Mouse (Mus musculus): ENCODE data around the gene Eef2.
"Not testable (repeated sequence)": the region's sequence is repeated elsewhere in the genome, so short reads cannot be mapped to it uniquely, and the experiment has no call there.

Eef2 gene

DNA sequence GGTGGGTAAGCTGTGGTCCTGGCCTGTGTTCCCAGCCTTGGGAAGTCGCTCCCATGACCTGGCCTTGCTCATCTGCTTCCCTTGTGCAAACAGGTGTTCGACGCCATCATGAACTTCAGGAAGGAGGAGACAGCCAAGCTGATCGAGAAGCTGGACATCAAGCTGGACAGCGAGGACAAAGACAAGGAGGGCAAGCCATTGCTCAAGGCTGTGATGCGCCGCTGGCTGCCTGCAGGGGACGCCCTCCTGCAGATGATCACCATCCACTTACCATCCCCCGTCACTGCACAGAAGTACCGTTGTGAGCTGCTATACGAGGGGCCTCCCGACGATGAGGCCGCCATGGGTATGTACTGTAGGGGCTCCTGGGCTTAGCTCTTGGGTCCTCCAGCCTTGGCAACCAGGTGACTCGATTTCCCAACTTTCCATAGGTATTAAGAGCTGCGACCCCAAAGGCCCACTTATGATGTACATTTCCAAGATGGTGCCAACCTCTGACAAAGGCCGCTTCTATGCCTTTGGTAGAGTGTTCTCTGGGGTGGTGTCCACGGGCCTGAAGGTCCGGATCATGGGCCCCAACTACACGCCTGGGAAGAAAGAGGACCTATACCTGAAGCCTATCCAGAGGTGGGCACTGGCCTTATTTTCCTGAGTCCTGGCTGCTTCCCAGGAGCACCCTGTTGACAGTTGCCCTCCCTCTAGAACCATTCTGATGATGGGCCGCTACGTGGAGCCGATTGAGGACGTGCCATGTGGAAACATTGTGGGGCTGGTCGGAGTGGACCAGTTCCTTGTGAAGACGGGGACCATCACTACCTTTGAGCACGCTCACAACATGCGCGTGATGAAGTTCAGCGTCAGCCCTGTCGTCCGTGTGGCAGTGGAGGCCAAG lies 3.3 kb downstream of the Eef2 start:
- in situ Hi-C loops (cut with MboI, MseI), result loop anchor here (5.0 kb wide), 1 partner anchor 42 kb away; the partner anchor contains the start of gene Zbtb7a

DNA sequence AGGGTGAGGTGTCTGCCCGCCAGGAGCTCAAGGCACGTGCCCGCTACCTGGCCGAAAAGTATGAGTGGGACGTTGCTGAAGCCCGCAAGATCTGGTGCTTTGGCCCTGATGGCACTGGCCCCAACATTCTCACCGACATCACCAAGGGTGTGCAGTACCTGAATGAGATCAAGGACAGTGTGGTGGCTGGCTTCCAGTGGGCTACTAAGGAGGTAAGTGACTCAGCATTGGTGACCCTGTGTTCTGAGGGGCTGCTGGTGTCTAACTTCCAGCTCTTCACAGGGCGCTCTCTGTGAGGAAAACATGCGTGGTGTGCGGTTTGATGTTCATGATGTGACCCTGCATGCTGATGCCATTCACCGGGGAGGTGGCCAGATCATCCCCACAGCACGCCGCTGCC lies 4.5 kb downstream of the Eef2 start:
- in situ Hi-C loops (cut with MboI, MseI), result no loop called here

- in situ Hi-C loops (cut with MboI, MseI), result not testable (repeated sequence)
Observed at GRCm38 (mm10) chr10:81181860-81182259, 5.4 kb downstream of the Eef2 start.

- in situ Hi-C loops (cut with MboI, MseI), result no loop called here
Observed at GRCm38 (mm10) chr10:81182336-81183333, 6.2 kb downstream of the Eef2 start, which contains the start of gene Dapk3. Gene Dapk3 (plus strand): TSS chr10:81183005.

DNA sequence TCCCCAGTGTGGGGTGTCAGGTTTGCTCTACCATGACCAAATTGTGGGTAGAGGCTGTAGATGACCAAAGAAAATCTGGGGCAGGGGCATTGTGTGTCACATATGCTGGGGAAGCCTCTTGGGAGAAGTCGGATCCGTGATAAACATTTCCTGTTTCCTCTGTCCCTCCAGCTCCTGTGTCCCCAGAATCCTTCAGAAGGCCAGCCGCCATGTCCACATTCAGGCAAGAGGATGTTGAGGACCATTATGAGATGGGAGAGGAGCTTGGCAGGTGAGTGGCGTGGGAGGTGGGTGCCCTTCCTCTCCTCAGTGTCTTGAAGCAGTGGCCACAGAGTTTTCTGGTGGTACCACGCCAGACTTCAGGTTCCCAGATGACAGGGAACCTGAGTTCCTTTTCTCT lies 7.4 kb downstream of the Eef2 start, which contains the start of gene 4930442H23Rik:
TSS of gene 4930442H23Rik (minus strand) at position 45 of the 400 bp plus-strand sequence.
- in situ Hi-C loops (cut with MboI, MseI), result no loop called here

GRCm38 (mm10) chr10:81184765-81185164 lies 8.3 kb downstream of the Eef2 start:
- in situ Hi-C loops (cut with MboI, MseI), result no loop called here

- in situ Hi-C loops (cut with MboI, MseI), result no loop called here
Observed at GRCm38 (mm10) chr10:81187161-81187560, 10.7 kb downstream of the Eef2 start.

- in situ Hi-C loops (cut with MboI, MseI), result no loop called here
Observed at GRCm38 (mm10) chr10:81189821-81190220, 13.4 kb downstream of the Eef2 start.

DNA sequence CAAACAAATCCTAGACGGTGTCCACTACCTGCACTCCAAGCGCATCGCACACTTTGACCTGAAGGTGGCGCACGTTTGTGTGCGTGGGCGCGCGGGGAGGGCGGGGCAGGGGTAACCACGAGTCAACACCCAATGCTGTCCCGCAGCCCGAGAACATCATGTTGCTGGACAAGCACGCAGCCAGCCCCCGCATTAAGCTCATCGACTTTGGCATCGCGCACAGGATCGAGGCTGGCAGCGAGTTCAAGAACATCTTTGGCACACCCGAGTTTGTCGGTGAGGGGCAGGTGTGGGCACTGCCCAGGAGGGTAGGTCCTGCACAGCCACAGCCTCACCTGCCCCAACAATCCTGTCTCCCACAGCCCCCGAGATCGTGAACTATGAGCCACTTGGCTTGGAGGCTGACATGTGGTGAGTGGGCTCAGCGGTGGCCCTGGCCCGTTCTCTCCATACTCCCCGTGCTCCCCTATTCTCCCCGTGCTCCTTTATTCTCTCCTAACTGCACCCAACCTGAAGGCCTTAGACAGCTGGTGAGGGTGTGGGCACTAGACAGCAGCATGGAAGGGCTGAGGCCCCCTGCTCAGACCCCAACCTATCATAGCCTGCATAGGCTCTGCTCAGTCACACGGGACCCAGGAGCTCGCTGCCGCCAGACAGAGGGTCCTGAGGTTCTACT lies 13.9 kb downstream of the Eef2 start:
- in situ Hi-C loops (cut with MboI, MseI), result no loop called here

- in situ Hi-C loops (cut with MboI, MseI), result no loop called here
Observed at GRCm38 (mm10) chr10:81190912-81191321, 14.5 kb downstream of the Eef2 start.

DNA sequence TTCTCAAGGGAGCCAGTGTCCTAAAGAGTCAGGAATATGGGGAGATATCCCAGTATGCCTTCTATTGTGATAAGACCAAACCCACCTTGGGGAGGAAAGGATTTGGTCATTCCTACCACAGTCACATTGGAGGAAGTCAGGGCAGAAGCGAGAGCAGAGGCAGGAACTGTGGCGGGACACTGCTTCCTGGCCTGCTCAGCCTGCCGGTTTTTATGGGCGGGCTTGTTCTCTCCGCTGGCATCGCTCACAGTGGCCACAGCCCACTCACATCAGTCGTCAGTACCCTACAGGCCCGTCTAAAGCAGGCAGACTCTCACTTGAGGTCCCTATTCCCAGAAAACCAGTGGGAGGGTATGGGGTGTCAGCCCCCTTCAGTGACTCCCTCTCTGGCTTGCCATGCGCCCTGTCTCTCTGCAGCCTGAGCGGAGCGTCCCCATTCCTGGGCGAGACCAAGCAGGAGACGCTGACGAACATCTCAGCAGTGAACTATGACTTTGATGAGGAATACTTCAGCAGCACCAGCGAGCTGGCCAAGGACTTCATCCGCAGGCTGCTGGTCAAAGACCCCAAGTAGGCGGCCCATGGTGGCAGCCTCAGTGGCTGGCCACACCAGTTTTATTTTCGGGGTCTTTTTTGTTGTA lies 15.0 kb downstream of the Eef2 start:
- in situ Hi-C loops (cut with MboI, MseI), result no loop called here

- in situ Hi-C loops (cut with MboI, MseI), result no loop called here
Observed at GRCm38 (mm10) chr10:81192270-81192967, 16.0 kb downstream of the Eef2 start.

DNA sequence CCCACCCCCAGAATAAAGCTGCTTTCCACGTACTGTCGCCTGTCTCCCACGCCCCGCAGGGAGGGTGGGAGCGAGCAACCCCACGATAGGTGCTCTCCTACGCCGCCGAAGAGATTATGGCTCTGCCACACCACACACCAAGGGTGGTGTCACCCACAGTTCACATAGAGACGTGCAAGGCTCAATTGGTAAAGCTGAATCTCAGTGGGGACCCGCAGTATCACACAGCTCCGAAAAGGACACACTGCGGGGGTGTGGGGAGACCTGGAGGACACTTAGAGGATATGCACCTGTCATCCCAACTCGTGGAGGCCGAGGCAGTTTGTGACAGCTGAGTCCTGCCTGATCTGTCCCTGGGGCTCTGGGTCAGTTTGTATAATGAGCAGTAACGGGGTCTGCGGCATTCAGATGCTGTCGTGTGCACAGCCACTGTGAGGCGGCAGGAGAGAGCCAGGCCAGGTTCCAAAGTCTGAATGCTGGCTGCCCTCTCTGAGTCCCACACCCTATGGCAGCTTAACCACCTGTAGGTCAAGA lies 16.6 kb downstream of the Eef2 start:
- in situ Hi-C loops (cut with MboI, MseI), result no loop called here

DNA sequence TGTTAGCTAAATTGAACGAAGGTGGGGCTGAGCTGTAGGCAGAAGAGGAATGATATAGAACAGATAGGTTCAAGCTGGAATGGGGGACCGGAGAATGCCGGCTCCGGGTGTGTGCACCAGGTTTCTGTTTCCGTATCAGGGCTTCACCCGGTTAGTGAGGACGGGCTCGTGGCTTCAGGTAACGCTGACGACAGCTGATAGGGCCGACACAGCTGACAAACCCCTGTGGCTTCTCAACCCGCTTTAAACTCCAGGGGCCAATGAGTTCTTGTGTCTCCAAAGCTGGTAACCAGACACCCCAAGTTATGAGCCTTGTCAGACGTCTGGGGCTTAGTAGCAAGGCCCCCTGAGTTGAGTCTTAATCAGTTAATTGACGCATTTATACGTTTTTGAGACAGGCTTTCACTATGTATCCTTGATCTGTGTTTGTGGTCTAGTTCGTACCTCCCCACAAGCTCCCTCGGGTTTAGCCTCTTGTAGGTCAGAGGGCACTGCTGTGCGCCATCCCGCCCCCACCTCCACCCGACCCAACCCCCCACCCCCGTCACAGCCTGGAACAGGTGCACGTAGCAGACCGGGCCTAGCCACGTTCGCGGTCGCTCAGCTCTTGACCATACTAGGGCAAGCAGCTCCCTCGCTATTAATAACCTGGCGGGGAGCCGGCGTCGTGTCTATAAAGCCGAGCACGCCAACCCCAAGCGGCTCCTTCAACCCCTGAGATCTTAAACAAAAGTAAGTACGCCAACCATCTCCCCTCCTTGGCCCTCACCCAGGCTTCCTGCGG lies 17.8 kb downstream of the Eef2 start:
- in situ Hi-C loops (cut with MboI, MseI), result no loop called here

DNA sequence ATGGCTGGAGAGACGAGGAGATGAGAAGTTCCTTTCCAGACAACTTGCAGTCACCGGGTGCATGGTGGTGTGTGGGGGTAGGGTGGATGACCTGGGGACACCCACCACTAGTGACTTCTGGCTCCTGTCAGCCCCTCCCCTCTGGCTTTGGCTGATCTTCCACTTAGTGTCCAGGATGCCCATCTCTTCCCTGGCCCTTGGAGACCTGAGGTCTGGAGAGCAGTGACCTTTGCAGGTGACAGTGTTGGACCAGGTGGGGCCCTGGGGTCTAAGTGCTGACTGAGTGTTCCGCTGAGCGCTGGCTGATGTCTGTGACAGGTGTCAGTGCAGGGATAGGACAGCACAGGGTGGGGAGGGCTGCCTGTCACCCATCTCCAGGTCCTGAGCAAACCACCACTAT lies 18.9 kb downstream of the Eef2 start:
- in situ Hi-C loops (cut with MboI, MseI), result no loop called here

DNA sequence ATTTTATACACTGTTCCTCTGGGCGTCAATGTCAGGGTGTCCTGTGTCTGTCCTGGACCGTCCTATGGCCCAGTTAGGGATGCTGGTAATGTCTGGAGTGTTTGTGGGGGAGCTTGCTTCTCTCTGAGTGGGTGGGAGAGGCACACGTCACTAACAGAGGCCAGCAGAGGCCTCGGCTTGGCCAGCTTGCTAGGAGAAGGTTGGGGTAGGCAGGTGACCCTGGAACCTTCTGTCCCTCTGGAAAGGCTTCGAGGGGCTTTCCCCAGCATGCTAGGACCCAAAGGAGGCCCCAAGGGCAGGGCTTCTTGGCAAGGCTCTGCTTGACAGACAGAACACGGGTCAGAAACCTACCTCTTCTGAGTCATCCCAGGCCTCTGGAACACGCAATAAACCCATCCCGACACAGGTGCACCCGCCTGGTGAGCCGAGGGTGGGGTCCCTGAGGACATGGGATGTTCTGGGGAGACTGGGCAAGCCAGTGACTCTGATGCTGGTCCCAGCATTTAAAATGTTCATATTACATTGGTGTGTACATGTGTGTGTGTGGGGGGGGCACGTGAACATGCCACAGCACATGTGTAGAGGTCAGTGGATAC lies 20.1 kb downstream of the Eef2 start:
- in situ Hi-C loops (cut with MboI, MseI), result no loop called here

GRCm38 (mm10) chr10:81197305-81197704 lies 20.9 kb downstream of the Eef2 start:
- in situ Hi-C loops (cut with MboI, MseI), result no loop called here

DNA sequence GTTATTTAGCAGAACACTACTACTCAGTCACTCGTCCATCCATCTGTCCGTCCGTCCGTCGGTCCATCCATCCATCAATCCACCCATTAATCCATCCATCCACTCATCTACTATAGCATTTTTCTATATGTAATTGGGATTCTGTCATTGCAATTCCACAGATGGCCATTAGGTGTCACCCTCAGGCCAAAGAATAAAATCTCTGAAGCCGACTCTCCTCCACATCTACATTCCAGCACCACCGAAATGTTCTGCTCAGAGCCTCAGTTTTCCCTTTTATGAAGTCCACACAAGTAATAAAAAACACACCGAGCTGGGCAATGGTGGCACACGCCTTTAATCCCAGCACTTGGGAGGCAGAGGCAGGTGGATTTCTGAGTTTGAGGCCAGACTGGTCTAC lies 21.8 kb downstream of the Eef2 start:
- in situ Hi-C loops (cut with MboI, MseI), result no loop called here

DNA sequence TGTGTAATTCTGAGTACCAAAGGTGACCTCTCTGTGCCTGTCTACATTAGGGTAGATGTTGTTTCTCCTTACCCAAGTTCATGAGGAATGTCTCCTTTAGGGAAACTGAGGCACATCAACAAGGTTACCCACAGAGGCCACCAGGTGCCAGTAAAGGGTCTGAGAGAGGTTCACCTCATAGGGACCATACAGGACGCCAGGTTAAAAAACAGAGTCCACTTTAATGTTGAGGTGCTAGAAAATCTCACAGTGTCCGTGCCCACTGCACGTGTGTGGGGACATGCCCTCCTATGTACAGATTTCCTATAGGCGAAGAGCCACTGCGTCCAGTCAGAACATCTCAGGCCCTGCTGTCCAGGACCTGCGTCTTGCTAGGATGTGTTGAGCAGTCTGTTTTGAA lies 22.6 kb downstream of the Eef2 start:
- in situ Hi-C loops (cut with MboI, MseI), result no loop called here

Data from T-helper 2 cell (primary cell).